Mouse (Mus musculus): ENCODE results near the gene Rpa1.
"Not testable (repeated sequence)": the region's sequence is repeated elsewhere in the genome, so short reads cannot be mapped to it uniquely, and the experiment has no call there.

DNA sequence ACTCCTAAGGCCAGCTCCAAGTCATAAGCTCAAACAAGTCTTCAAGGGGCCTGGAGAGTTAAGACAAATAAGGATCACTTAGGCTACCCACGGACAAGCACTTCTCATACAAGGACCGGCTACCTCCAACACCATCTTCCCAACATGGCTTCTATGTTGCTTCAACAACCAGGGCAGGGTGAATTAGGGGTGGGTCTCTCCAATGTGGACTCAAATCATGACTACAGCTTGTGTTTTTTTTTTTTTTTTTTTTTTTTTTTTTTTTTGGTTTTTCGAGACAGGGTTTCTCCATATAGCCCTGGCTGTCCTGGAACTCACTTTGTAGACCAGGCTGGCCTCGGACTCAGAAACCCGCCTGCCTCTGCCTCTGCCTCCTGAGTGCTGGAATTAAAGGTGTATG is 52.6 kb downstream of the Rpa1 start:
- not testable (repeated sequence) for TF ChIP-seq POLR2A (IDR thresholded peaks at IDR 0.05; ENCODE audit: low read depth, low read length); CTCF (IDR thresholded peaks at IDR 0.05; ENCODE audit: borderline replicate concordance, insufficient read depth, low read length)
